Mouse (Mus musculus) urinary bladder, adult 18-20 months (tissue): Measurements from ENCODE around the gene Rab3d.
"Not testable (repeated sequence)": the region's sequence is repeated elsewhere in the genome, so short reads cannot be mapped to it uniquely, and the experiment has no call there.

Experiments used
- DNase-seq, 2 experiments: peaks; one replicate each; pipeline ENCODE4 v3.0.0; 2022; ENCODE audit warnings: low spot score in 2 of 2, mixed read lengths in 2 of 2

Gene Rab3d

DNA sequence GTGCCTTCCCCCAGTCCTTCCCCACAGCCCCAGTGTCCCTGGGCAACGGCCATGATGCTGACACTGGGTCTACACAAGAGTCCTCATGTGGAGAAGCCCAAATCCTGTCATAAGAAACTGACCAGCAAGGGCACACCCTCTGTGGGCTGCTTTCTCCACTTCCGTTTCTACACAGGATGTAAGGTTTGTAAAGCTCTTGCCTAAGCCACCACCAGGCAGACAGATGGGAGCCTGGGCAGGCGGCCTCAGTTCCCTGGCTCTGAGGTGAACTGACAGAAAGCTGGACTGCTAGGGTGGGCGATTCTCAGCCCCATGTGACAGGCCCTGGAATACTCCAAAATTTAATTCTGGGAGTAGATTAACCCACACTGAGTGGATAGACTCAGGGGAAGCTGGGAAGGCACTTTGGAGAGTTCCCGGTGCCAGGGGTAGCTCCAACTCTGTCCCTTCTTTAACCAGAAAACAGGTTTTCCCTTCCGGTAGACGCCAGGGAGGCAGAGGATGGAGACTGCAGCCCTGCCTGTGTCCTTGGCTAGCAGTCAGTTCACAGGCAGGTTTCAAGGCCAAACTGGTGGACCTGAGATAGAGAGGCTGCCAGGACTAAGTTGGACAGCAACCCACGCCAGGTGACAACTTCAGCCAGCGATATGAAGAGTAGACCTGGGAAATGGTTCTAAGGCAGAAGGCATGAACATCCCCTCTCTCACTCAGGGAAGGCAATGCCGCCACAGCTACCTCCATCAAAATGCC, 8.3 kb downstream of the Rab3d start:
- DNase-seq, result no peak

GRCm38 (mm10) chr9:21908216-21908615, 9.8 kb downstream of the Rab3d start:
- no peak for DNase-seq

DNA sequence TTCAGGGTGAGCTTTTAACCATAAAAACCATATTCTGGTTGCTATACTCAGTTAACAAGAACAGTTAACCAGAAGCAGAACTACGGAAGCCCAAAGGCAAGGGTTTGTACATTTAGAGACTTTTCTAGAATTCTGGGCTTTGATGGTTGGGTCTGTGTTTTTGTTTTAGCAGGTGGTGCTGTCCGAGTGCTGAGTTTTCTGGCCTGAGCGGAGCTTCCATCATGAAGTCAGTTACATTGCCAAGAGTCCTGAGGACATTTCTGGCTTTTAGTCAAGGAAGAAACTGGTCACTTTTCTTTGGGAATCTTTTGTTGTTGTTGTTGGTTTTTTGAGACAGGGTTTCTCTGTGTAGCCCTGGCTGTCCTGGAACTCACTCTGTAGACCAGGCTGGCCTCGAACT, 14.0 kb downstream of the Rab3d start:
- DNase-seq, result no peak

GRCm38 (mm10) chr9:21901223-21901820, 16.7 kb downstream of the Rab3d start:
- DNase-seq, result peak in 1 of 2 experiments; percentile 45

DNA sequence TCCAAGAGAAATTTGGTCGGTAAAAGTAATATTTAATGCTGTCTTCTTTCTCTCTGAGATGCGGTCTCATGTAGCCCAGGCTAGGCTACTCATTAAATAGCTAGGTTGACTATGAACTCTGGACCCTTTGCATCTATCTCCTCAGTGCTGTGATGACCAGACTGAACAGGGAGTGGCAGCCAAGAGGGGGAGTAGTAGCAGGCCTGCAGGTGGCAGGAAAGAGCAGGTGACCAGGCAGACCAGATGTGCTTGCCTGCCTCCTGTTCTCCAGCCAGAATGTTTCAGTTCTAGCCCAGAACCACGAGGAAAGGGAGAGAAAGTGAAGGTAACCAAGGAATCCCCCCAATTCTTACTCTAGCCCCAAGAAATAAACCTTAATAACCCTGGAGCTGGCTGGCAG, 28.8 kb downstream of the Rab3d start:
- DNase-seq, result no peak

- no peak for DNase-seq
Measured at GRCm38 (mm10) chr9:21876601-21877000, 41.4 kb downstream of the Rab3d start.

DNA sequence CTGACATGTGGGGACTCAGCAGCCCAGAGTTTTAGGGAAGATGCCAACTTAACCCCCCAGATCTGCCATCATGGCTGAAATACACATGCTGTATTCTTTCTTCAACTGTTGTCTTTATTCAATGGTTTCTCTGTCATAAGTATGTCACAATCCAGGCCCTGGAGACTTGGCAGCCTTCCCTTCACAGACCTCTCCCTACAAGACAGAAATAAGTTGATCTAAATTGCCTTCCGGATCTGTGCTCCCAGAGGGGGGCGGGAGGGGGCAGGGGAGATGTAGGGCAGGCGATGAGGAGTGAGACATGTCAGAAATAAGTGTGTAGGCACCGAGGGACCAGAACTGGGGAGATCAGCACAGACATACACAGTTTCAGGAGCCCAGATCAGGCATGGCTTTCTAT, 45.8 kb downstream of the Rab3d start:
- DNase-seq, result no peak

GRCm38 (mm10) chr9:21870879-21871524, 47.0 kb downstream of the Rab3d start:
- no peak for DNase-seq

DNA sequence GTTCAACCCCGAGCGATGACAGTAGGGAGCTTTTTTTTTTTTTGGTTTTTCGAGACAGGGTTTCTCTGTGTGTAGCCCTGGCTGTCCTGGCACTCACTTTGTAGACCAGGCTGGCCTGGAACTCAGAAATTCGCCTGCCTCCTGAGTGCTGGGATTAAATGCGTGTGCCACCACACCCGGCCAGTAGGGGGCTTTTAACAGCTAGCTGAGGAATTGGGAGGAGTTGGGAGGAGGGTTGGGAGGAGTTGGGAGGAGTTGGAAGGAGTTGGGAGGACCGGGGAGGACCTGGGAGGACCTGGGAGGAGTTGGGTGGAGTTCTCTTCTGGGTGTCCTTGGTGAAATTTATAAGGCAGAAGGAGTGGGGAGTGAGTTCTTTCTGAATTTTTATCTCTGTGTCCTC, 48.7 kb downstream of the Rab3d start:
- DNase-seq, result peak; percentile 17 to 28

GRCm38 (mm10) chr9:21867726-21868125, 50.3 kb downstream of the Rab3d start:
- no peak for DNase-seq

DNA sequence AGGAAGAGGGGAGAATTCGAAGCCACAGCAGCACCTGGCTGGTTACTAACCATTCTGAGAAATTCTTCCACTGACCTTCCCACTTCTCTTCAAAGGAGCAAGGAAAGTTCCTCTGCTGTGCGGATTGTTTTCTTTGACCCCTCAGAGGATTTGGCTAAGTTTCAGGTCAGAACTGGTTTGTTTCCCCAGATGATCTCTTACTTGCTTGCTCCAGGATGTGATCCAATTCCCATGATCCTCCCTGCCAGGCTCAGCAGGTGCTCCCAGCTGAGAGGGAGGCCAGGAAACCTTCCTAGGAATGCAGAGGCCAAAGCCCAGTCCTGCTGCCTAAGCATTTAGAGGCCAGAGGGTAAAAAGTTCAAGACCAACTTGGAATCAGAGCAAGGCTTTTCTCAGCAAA, 51.4 kb downstream of the Rab3d start:
- no peak for DNase-seq

GRCm38 (mm10) chr9:21865673-21866398, 52.2 kb downstream of the Rab3d start:
- no peak for DNase-seq

DNA sequence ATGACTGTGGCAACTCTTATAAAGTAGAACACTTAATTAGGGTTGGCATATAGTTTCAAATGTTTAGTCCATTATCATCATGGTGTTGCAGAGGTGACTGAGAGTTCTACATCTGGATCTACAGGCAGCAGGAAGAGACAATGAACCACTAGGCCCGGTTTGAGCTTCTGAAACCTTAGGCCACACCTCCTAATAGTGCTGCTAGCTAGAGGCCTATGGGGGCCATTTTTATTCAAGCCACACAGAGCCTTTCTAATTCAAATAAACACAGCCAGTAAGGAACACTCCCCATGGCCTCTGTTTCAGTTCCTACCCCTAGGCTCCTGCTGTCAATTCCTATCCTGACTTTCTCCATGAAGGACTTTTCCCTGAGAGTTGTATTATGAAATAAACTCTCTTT, 55.8 kb downstream of the Rab3d start:
- no peak for DNase-seq

GRCm38 (mm10) chr9:21860349-21860748, 57.6 kb downstream of the Rab3d start:
- not testable (repeated sequence) for DNase-seq

GRCm38 (mm10) chr9:21859606-21860005, 58.4 kb downstream of the Rab3d start:
- DNase-seq, result no peak

DNA sequence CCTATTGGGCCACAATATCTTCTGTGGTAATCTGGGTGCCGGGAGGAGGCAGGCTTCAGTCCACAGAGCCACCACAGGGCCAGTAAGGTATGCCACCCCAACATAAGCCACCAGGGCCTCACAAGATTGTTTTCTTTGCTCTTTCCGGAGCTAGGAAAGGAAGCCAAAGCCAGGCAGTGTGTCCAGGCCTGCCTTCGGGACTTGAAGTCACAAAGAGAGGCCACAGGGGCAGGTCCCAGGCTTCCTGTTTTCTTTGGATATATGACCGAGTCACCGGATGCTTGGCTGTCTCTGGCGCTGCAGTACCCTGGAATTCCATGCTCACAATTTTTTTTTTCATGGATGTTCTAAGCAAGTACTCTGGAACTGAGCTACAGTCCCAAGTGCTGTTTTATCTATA, 59.9 kb downstream of the Rab3d start:
- DNase-seq, result no peak

DNA sequence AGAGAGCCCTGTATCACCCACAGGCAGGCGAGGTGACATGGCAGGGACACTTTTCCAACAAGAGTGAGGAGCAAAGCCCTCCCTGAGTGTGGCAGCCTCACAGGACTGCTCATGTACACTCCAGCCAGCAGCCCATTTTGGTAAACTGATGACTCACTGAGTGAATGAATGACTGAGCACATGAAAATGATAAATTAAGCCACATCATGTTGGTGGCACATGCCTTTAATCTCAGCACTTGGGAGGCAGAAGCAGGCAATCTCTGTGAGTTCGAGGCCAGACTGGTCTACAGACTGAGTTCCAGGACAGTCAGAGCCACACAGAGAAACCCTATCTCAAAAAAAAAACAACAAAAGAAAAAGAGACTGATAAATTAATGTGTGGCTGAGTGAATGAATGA, 60.5 kb downstream of the Rab3d start:
- DNase-seq, result no peak
